Mouse (Mus musculus): ENCODE results near the gene Plekha5.
A peak's percentile ranks its signal among the peaks of the same experiment; 100 is the strongest.

The Plekha5 gene

GRCm38 (mm10) chr6:140620531-140621349 lies 196.9 kb downstream of the Plekha5 start:
- DNase-seq: no peak

GRCm38 (mm10) chr6:140621622-140622021 lies 197.8 kb downstream of the Plekha5 start:
- DNase-seq: no peak

GRCm38 (mm10) chr6:140622391-140623225 lies 198.8 kb downstream of the Plekha5 start, which contains the start of gene Aebp2:
Aebp2 (plus strand) TSS chr6:140622663.
- DNase-seq: no peak

- peak; percentile 95 for DNase-seq
Observed at GRCm38 (mm10) chr6:140623226-140624095, 199.6 kb downstream of the Plekha5 start.

GRCm38 (mm10) chr6:140624096-140625051 lies 200.5 kb downstream of the Plekha5 start:
- peak; percentile 37 for DNase-seq

- DNase-seq: no peak
Observed at GRCm38 (mm10) chr6:140629176-140629859, 205.5 kb downstream of the Plekha5 start.

- no peak for DNase-seq
Observed at GRCm38 (mm10) chr6:140630306-140630705, 206.5 kb downstream of the Plekha5 start.

- no peak for DNase-seq
Observed at GRCm38 (mm10) chr6:140633616-140634015, 209.8 kb downstream of the Plekha5 start.

- no peak for DNase-seq
Observed at GRCm38 (mm10) chr6:140636290-140636689, 212.4 kb downstream of the Plekha5 start.

GRCm38 (mm10) chr6:140642010-140642409 lies 218.2 kb downstream of the Plekha5 start:
- no peak for DNase-seq

- DNase-seq: no peak
Observed at GRCm38 (mm10) chr6:140642655-140643054, 218.8 kb downstream of the Plekha5 start.

- DNase-seq: no peak
Observed at GRCm38 (mm10) chr6:140645931-140646330, 222.1 kb downstream of the Plekha5 start.
